Mouse (Mus musculus): ENCODE data around the gene Tec. TPM values are rescaled to one million over a fixed set of nuclear protein-coding genes. Genes with fewer than 3 reads are reported as not detected.

The Tec gene
- total RNA-seq (2021), result 1 to 10 TPM; 3.0 to 3.7 TPM

- intact Hi-C loops (cut with DNase I), result loop anchor here (5.0 kb wide), 1 partner anchor 76 kb away; no protein-coding TSS in a partner anchor
- DNase-seq (ENCODE audit: low spot score in 2 of 2), result peak; percentile 66 to 80
Measured at GRCm38 (mm10) chr5:72868091-72868875, at the start of gene Tec. TSS of gene Tec (minus strand) at chr5:72868483.

- DNase-seq (ENCODE audit: low spot score in 2 of 2), result no peak
- intact Hi-C loops (cut with DNase I), result no loop called here
Measured at GRCm38 (mm10) chr5:72916851-72917250, 48.6 kb upstream of the Tec start.

- intact Hi-C loops (cut with DNase I), result no loop called here
- no peak for DNase-seq (ENCODE audit: low spot score in 2 of 2)
Measured at GRCm38 (mm10) chr5:72916048-72916447, 47.8 kb upstream of the Tec start.

- intact Hi-C loops (cut with DNase I), result no loop called here
- peak; percentile 20 to 28 for DNase-seq (ENCODE audit: low spot score in 2 of 2)
Measured at GRCm38 (mm10) chr5:72914633-72915561, 46.6 kb upstream of the Tec start.

- DNase-seq (ENCODE audit: low spot score in 2 of 2), result peak; percentile 91 to 94
- intact Hi-C loops (cut with DNase I), result no loop called here
Measured at GRCm38 (mm10) chr5:72913648-72914557, 45.6 kb upstream of the Tec start, which contains the start of gene Slain2. TSS of gene Slain2 (plus strand) at chr5:72914304.

- intact Hi-C loops (cut with DNase I), result no loop called here
- no peak for DNase-seq (ENCODE audit: low spot score in 2 of 2)
Measured at GRCm38 (mm10) chr5:72911284-72911683, 43.0 kb upstream of the Tec start.

- DNase-seq (ENCODE audit: low spot score in 2 of 2), result peak in 1 of 2 experiments; percentile 57
- intact Hi-C loops (cut with DNase I), result no loop called here
Measured at GRCm38 (mm10) chr5:72910373-72910772, 42.1 kb upstream of the Tec start.

GRCm38 (mm10) chr5:72909363-72909762, 41.1 kb upstream of the Tec start:
- intact Hi-C loops (cut with DNase I), result no loop called here
- DNase-seq (ENCODE audit: low spot score in 2 of 2), result no peak

GRCm38 (mm10) chr5:72908324-72908936, 40.1 kb upstream of the Tec start:
- DNase-seq (ENCODE audit: low spot score in 2 of 2), result no peak
- intact Hi-C loops (cut with DNase I), result no loop called here

GRCm38 (mm10) chr5:72907402-72907801, 39.1 kb upstream of the Tec start:
- intact Hi-C loops (cut with DNase I), result no loop called here
- DNase-seq (ENCODE audit: low spot score in 2 of 2), result no peak

GRCm38 (mm10) chr5:72904903-72905790, 36.9 kb upstream of the Tec start:
- intact Hi-C loops (cut with DNase I), result no loop called here

GRCm38 (mm10) chr5:72902876-72903516, 34.7 kb upstream of the Tec start:
- intact Hi-C loops (cut with DNase I), result no loop called here
- no peak for DNase-seq (ENCODE audit: low spot score in 2 of 2)

More at GRCm38 (mm10) chr5:72904903-72905790, 36.9 kb upstream of the Tec start:
- no peak for DNase-seq (ENCODE audit: low spot score in 2 of 2)

- DNase-seq (ENCODE audit: low spot score in 2 of 2), result no peak
- intact Hi-C loops (cut with DNase I), result no loop called here
Measured at GRCm38 (mm10) chr5:72902312-72902711, 34.0 kb upstream of the Tec start.

- intact Hi-C loops (cut with DNase I), result no loop called here
- no peak for DNase-seq (ENCODE audit: low spot score in 2 of 2)
Measured at GRCm38 (mm10) chr5:72901866-72902265, 33.6 kb upstream of the Tec start.

GRCm38 (mm10) chr5:72899255-72899654, 31.0 kb upstream of the Tec start:
- DNase-seq (ENCODE audit: low spot score in 2 of 2), result no peak
- intact Hi-C loops (cut with DNase I), result loop anchor here (5.0 to 10.0 kb wide), 2 partner anchors 176 to 1448 kb away; no protein-coding TSS in a partner anchor

- no peak for DNase-seq (ENCODE audit: low spot score in 2 of 2)
- intact Hi-C loops (cut with DNase I), result loop anchor here (5.0 to 10.0 kb wide), 2 partner anchors 177 to 1449 kb away; no protein-coding TSS in a partner anchor
Measured at GRCm38 (mm10) chr5:72897998-72898397, 29.7 kb upstream of the Tec start.
